Mouse (Mus musculus) thymus, adult 2 months (tissue): ENCODE data around the gene Dnah12. TPM values are rescaled to one million over a fixed set of nuclear protein-coding genes. Genes with fewer than 3 reads are reported as not detected.
"Not testable (repeated sequence)": the region's sequence is repeated elsewhere in the genome, so short reads cannot be mapped to it uniquely, and the experiment has no call there.

Experiments
- DNase-seq: peaks from one replicate; pipeline ENCODE4 v3.0.0; 2021
- H3K27ac ChIP-seq: fragments of 200-500 bp; 2 replicates; pipeline ENCODE4 v1.5.1; 2012; ENCODE audit warnings: low read length, control low read depth; ENCODE audit not compliant: control insufficient read depth, insufficient read depth
- H3K27me3 ChIP-seq: fragments of 200-500 bp; 2 replicates; pipeline ENCODE4 v1.6.1; 2012; ENCODE audit warnings: mild to moderate bottlenecking, low read length, moderate library complexity, mixed read lengths; ENCODE audit not compliant: control insufficient read depth, insufficient read depth
- H3K36me3 ChIP-seq: fragments of 200-500 bp; 2 replicates; pipeline ENCODE4 v1.6.1; 2012; ENCODE audit warnings: mild to moderate bottlenecking, low read length, moderate library complexity; ENCODE audit not compliant: control insufficient read depth, insufficient read depth
- H3K4me1 ChIP-seq: fragments of 200-500 bp; replicated peaks from 2 replicates; pipeline ENCODE4 v1.6.1; 2012; ENCODE audit warnings: low read length; ENCODE audit not compliant: control insufficient read depth, insufficient read depth
- H3K4me3 ChIP-seq: fragments of 200-500 bp; 2 replicates; pipeline ENCODE4 v1.5.1; 2012; ENCODE audit warnings: mild to moderate bottlenecking, low read length, control low read depth, moderate library complexity; ENCODE audit not compliant: control insufficient read depth, insufficient read depth
- CTCF ChIP-seq: fragments of 200-500 bp; IDR thresholded peaks from 2 replicates; pipeline ENCODE4 v1.5.1; 2012; ENCODE audit warnings: mild to moderate bottlenecking, control low read depth, low read length, moderate library complexity, borderline replicate concordance; ENCODE audit not compliant: control insufficient read depth, poor library complexity, insufficient read depth; ENCODE audit errors: extremely low read depth
- POLR2A ChIP-seq: fragments of 200-500 bp; IDR thresholded peaks from 2 replicates; pipeline ENCODE4 v1.6.1; 2012; ENCODE audit warnings: mild to moderate bottlenecking, low read length, control low read depth, moderate library complexity; ENCODE audit not compliant: control insufficient read depth, poor library complexity, insufficient read depth; ENCODE audit errors: extremely low read depth
- WGBS: fragments of 180-500 bp; shearing (Covaris S2); methylation state at CpG from one replicate; pipeline ENCODE4 v1.1.7; 2018; 5-methylcytosine and 5-hydroxymethylcytosine counted together
- polyA plus RNA-seq: library from polyadenylated mRNA; depleted of rRNA; stranded (reverse); fragments of >200 nt; gene quantifications from 2 replicates; pipeline ENCODE4 v1.2.3, GENCODE M21; 2012

The Dnah12 gene
- polyA plus RNA-seq, 1 experiment, result 0.03 TPM

- Histone ChIP-seq H3K4me1 (no peaks in the 10 kb centered on the region), H3K36me3 (no peaks in the 10 kb centered on the region), H3K27ac (no peak overlapping the region), H3K27me3 (no peaks in the 10 kb centered on the region), H3K4me3 (no peak overlapping the region)
- 97% methylated on average over 4 of the region's 4 CpGs for WGBS
- TF ChIP-seq POLR2A (no peak), CTCF (no peak)
- no peak for DNase-seq
Observed at GRCm38 (mm10) chr14:26907401-26907800, 214.3 kb downstream of the Dnah12 start.

GRCm38 (mm10) chr14:26910461-26910860, 217.4 kb downstream of the Dnah12 start:
- H3K36me3 ChIP-seq, H3K27ac ChIP-seq, DNase-seq, H3K4me3 ChIP-seq, H3K4me1 ChIP-seq, H3K27me3 ChIP-seq: not testable (repeated sequence)
- 90% methylated on average over 9 of the region's 9 CpGs for WGBS

- 86% methylated on average over 6 of the region's 6 CpGs for WGBS
- Histone ChIP-seq H3K4me3 (no peak overlapping the region), H3K27ac (no peak overlapping the region), H3K27me3 (no peaks in the 10 kb centered on the region), H3K4me1 (no peaks in the 10 kb centered on the region), H3K36me3 (no peaks in the 10 kb centered on the region)
- DNase-seq, result no peak
- TF ChIP-seq CTCF, result no peak
- no peak for TF ChIP-seq POLR2A
Observed at GRCm38 (mm10) chr14:26911201-26911600, 218.1 kb downstream of the Dnah12 start.

- no peak for TF ChIP-seq CTCF
- H3K4me3 ChIP-seq, result no peak overlapping the region
- no peak overlapping the region for H3K27ac ChIP-seq
- no peaks in the 10 kb centered on the region for H3K36me3 ChIP-seq
- H3K4me1 ChIP-seq, result no peaks in the 10 kb centered on the region
- DNase-seq, result no peak
- H3K27me3 ChIP-seq, result no peaks in the 10 kb centered on the region
- 96% methylated on average over 13 of the region's 13 CpGs for WGBS
Observed at GRCm38 (mm10) chr14:26911826-26912225, 218.8 kb downstream of the Dnah12 start.

- H3K27ac ChIP-seq, result no peak overlapping the region
- no peak for TF ChIP-seq POLR2A
- no peak for TF ChIP-seq CTCF
- no peak overlapping the region for H3K4me3 ChIP-seq
- no peaks in the 10 kb centered on the region for H3K27me3 ChIP-seq
- 94% methylated on average over 9 of the region's 9 CpGs for WGBS
- DNase-seq, result no peak
- H3K4me1 ChIP-seq, result no peaks in the 10 kb centered on the region
- H3K36me3 ChIP-seq, result no peaks in the 10 kb centered on the region
Observed at GRCm38 (mm10) chr14:26913681-26914268, 220.7 kb downstream of the Dnah12 start.

GRCm38 (mm10) chr14:26919310-26919709, 226.2 kb downstream of the Dnah12 start:
- WGBS, result 96% methylated on average over 3 of the region's 3 CpGs
- TF ChIP-seq POLR2A (no peak), CTCF (no peak)
- Histone ChIP-seq H3K4me3 (no peak overlapping the region), H3K27ac (no peak overlapping the region), H3K4me1 (no peaks in the 10 kb centered on the region), H3K36me3 (peaks cover 17% of the 10 kb centered on the region), H3K27me3 (no peaks in the 10 kb centered on the region)
- no peak for DNase-seq

GRCm38 (mm10) chr14:26923702-26924421, 230.8 kb downstream of the Dnah12 start:
- WGBS, result 90% methylated on average over 5 of the region's 5 CpGs
- no peak overlapping the region for H3K4me3 ChIP-seq
- no peaks in the 10 kb centered on the region; the same call in 1 of the 2 replicates for H3K4me1 ChIP-seq
- H3K27ac ChIP-seq, result no peak overlapping the region; the same call in 1 of the 2 replicates
- peaks cover 26% of the 10 kb centered on the region for H3K36me3 ChIP-seq
- DNase-seq, result no peak
- no peaks in the 10 kb centered on the region for H3K27me3 ChIP-seq
- no peak for TF ChIP-seq POLR2A
- TF ChIP-seq CTCF, result no peak
